8 mouse cellular contexts compared by ENCODE assay signal in the genomic region with DNA sequence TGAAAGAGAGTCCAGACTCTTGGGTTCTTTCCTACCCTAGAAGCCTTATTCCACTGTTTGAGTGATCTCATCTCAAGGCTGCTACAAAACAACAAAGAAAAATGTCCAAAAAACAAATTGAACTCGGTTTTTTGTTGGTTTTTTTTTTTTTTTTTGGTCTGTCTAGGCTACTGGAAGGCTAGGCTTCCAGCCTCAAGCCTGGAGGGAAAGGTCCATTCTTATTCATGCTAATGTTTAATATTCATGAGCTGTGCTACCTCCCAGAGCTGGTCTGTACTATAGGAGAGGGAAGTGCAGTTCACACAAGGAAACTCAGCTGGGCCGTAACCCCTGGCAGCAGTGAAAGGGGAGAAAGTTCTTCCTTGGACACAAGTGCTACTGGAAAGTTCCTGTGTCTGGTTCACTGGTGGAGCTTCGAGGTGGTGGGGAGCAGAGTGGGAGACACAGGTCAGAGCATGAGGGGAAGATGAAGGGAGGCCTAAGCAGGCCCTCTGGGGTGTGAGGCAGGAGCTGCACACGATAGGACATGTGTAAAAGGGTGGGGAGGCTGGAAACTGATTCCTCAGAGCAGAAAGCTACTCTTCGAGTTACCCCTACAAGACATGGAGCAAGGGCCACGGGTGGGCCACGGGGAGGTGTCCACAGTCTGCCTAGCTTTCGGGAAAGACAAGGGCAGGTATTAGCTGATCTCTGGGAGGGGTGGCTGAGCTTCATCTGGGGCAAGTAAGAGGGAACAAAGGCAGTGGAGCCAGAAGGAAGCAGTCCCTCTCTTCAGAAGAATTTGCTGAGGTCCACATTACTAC. TPM values are rescaled to one million over a fixed set of nuclear protein-coding genes. Genes with fewer than 3 reads are reported as not detected.
DNase-seq lines count a peak whose midpoint lies in the region; ATAC-seq and TF ChIP-seq lines count a peak whose summit lies in the region.

No protein-coding gene starts in this region.

- H3K4me1 ChIP-seq in heart, embryonic 10.5 days, result peaks cover 45% of the 10 kb centered on the region
- H3K4me1 ChIP-seq in intestine, postnatal 0 days (replicated peaks; ENCODE audit: control insufficient read depth, insufficient read depth, low read length), result peaks cover 9% of the 10 kb centered on the region
- peaks cover 13% of the 10 kb centered on the region for H3K4me1 ChIP-seq in lung, postnatal 0 days (ENCODE audit: insufficient read depth, low read depth, low read length)
- H3K4me1 ChIP-seq in stomach, embryonic 15.5 days, result peaks cover 36% of the 10 kb centered on the region

- peak overlapping the region; percentile 93 for H3K4me2 ChIP-seq in intestine, postnatal 0 days (replicated peaks; ENCODE audit: low read depth)
- peak overlapping the region; percentile 73 for H3K4me2 ChIP-seq in lung, postnatal 0 days (replicated peaks; ENCODE audit: low read depth, low read length)
- H3K4me2 ChIP-seq in stomach, embryonic 15.5 days, result peak overlapping the region; percentile 83

- no peak for DNase-seq in heart, embryonic 10.5 days (ENCODE audit: low spot score)
- no peak for DNase-seq in heart, postnatal 4 days
- DNase-seq in lung, postnatal 0 days (ENCODE audit: low spot score), result peak; percentile 57
- no peak for DNase-seq in right cerebral cortex, postnatal 14 days
- no peak for DNase-seq in cerebellum, adult 11-12 months

- H3K4me3 ChIP-seq in heart, embryonic 10.5 days, result peak overlapping the region; percentile 80
- peak overlapping the region; percentile 78 for H3K4me3 ChIP-seq in intestine, postnatal 0 days (ENCODE audit: low read depth, low read length)
- peak overlapping the region; percentile 94 for H3K4me3 ChIP-seq in lung, postnatal 0 days (ENCODE audit: low read depth, low read length)
- H3K4me3 ChIP-seq in stomach, embryonic 15.5 days (replicated peaks), result peak overlapping the region; percentile 97

- TF ChIP-seq CTCF in intestine, postnatal 0 days (IDR thresholded peaks at IDR 0.05; ENCODE audit: low read depth), result no peak
- TF ChIP-seq CTCF in lung, postnatal 0 days (IDR thresholded peaks at IDR 0.05), result no peak

- H3K36me3 ChIP-seq in heart, embryonic 10.5 days, result peaks cover 47% of the 10 kb centered on the region
- H3K36me3 ChIP-seq in intestine, postnatal 0 days (ENCODE audit: control insufficient read depth, insufficient read depth), result peaks cover 40% of the 10 kb centered on the region
- peaks cover 27% of the 10 kb centered on the region for H3K36me3 ChIP-seq in lung, postnatal 0 days (ENCODE audit: insufficient read depth, low read length)
- peaks cover 38% of the 10 kb centered on the region for H3K36me3 ChIP-seq in stomach, embryonic 15.5 days

- WGBS in heart, embryonic 10.5 days, result 54% methylated on average over 8 of the region's 8 CpGs
- WGBS in intestine, postnatal 0 days, result 24% methylated on average over 8 of the region's 8 CpGs
- WGBS in lung, postnatal 0 days, result 39% methylated on average over 8 of the region's 8 CpGs
- WGBS in stomach, embryonic 15.5 days, result 39% methylated on average over 8 of the region's 8 CpGs

- ATAC-seq in erythroid progenitor cell, adult 5-6 weeks (replicated peaks; ENCODE audit: low FRiP score, poor library complexity, severe bottlenecking), result peak; percentile 55
- ATAC-seq in intestine, postnatal 0 days, result peak; percentile 25; the same call in 1 of the 2 replicates
- no peak for ATAC-seq in lung, postnatal 0 days
- ATAC-seq in stomach, embryonic 15.5 days (ENCODE audit: insufficient read depth, low FRiP score, low read depth), result no peak

- peak overlapping the region; percentile 89 for H3K9ac ChIP-seq in intestine, postnatal 0 days (ENCODE audit: low read depth, low read length)
- peak overlapping the region; percentile 50 for H3K9ac ChIP-seq in lung, postnatal 0 days (replicated peaks; ENCODE audit: low read depth)
- H3K9ac ChIP-seq in stomach, embryonic 15.5 days, result peak overlapping the region; percentile 52; the same call in 1 of the 2 replicates

- H3K9me3 ChIP-seq in heart, embryonic 10.5 days, result no peaks in the 10 kb centered on the region
- no peaks in the 10 kb centered on the region for H3K9me3 ChIP-seq in intestine, postnatal 0 days (ENCODE audit: control insufficient read depth)
- H3K9me3 ChIP-seq in lung, postnatal 0 days (ENCODE audit: low read length), result no peaks in the 10 kb centered on the region
- no peaks in the 10 kb centered on the region for H3K9me3 ChIP-seq in stomach, embryonic 15.5 days

- no peak for TF ChIP-seq EP300 in lung, postnatal 0 days (IDR thresholded peaks at IDR 0.05)

- H3K27me3 ChIP-seq in heart, embryonic 10.5 days (ENCODE audit: insufficient read depth, poor library complexity, severe bottlenecking), result no peaks in the 10 kb centered on the region
- H3K27me3 ChIP-seq in intestine, postnatal 0 days (replicated peaks; ENCODE audit: control insufficient read depth, insufficient read depth, low read length), result no peaks in the 10 kb centered on the region
- no peaks in the 10 kb centered on the region for H3K27me3 ChIP-seq in lung, postnatal 0 days (replicated peaks; ENCODE audit: insufficient read depth, low read length)
- no peaks in the 10 kb centered on the region for H3K27me3 ChIP-seq in stomach, embryonic 15.5 days (replicated peaks)

- H3K27ac ChIP-seq in heart, embryonic 10.5 days, result peak overlapping the region; percentile 96
- peak overlapping the region; percentile 94 for H3K27ac ChIP-seq in intestine, postnatal 0 days (ENCODE audit: low read depth, low read length)
- peak overlapping the region; percentile 96 for H3K27ac ChIP-seq in lung, postnatal 0 days (ENCODE audit: low read length)
- peak overlapping the region; percentile 98 for H3K27ac ChIP-seq in stomach, embryonic 15.5 days

RNA-seq across cellular contexts. Expression of gene Mllt11, which starts 1.3 kb away (rescaled TPM):
- 10.7 and 11.1 TPM in 2 replicates for polyA plus RNA-seq in heart, embryonic 10.5 days (2016; fragmentation: Nextera tagmentation; extraction: Ambion mirVana)
- total RNA-seq in heart, postnatal 4 days (2021), result 1 to 10 TPM; 7.4 to 8.1 TPM
- 1.8 TPM in 1 of 2 replicates, not detected in the other for total RNA-seq in erythroid progenitor cell, adult 5-6 weeks (2015; ENCODE audit: low replicate concordance)
- 0.64 and 1.2 TPM in 2 replicates for total RNA-seq in erythroid progenitor cell, adult 5-6 weeks (2017; ENCODE audit: low replicate concordance)
- polyA plus RNA-seq in intestine, postnatal 0 days (2015; fragmentation: Nextera tagmentation; extraction: Ambion mirVana), result 10.1 and 10.6 TPM in 2 replicates
- polyA plus RNA-seq in lung, postnatal 0 days (2015; fragmentation: Nextera tagmentation; extraction: Ambion mirVana), result 5.9 and 6.5 TPM in 2 replicates
- polyA plus RNA-seq in stomach, embryonic 15.5 days (2015; fragmentation: Nextera tagmentation; extraction: Ambion mirVana), result 18.5 and 18.6 TPM in 2 replicates

RNA-seq across cellular contexts. Expression of gene Cdc42se1, which starts 2.2 kb away (rescaled TPM):
- 59.8 and 74.9 TPM in 2 replicates for polyA plus RNA-seq in heart, embryonic 10.5 days (2016; fragmentation: Nextera tagmentation; extraction: Ambion mirVana)
- total RNA-seq in heart, postnatal 4 days (2021), result 10 to 100 TPM; 45.2 to 45.9 TPM
- 30.3 and 31.9 TPM in 2 replicates for total RNA-seq in erythroid progenitor cell, adult 5-6 weeks (2015; ENCODE audit: low replicate concordance)
- total RNA-seq in erythroid progenitor cell, adult 5-6 weeks (2017; ENCODE audit: low replicate concordance), result 22.7 and 23.4 TPM in 2 replicates
- polyA plus RNA-seq in intestine, postnatal 0 days (2015; fragmentation: Nextera tagmentation; extraction: Ambion mirVana), result 59.4 and 64.9 TPM in 2 replicates
- polyA plus RNA-seq in lung, postnatal 0 days (2015; fragmentation: Nextera tagmentation; extraction: Ambion mirVana), result 104 and 120 TPM in 2 replicates
- polyA plus RNA-seq in stomach, embryonic 15.5 days (2015; fragmentation: Nextera tagmentation; extraction: Ambion mirVana), result 83.5 and 96.5 TPM in 2 replicates

RNA-seq across cellular contexts. Expression of gene Gm128, which starts 10.7 kb away (rescaled TPM):
- 0.69 and 0.97 TPM in 2 replicates for polyA plus RNA-seq in heart, embryonic 10.5 days (2016; fragmentation: Nextera tagmentation; extraction: Ambion mirVana)
- total RNA-seq in heart, postnatal 4 days (2021), result under 1 TPM in 1 of 2 experiments, not detected in 1; 0.14 TPM
- not detected in 2 replicates for total RNA-seq in erythroid progenitor cell, adult 5-6 weeks (2015; ENCODE audit: low replicate concordance)
- total RNA-seq in erythroid progenitor cell, adult 5-6 weeks (2017; ENCODE audit: low replicate concordance), result not detected in 2 replicates
- polyA plus RNA-seq in intestine, postnatal 0 days (2015; fragmentation: Nextera tagmentation; extraction: Ambion mirVana), result 0.14 and 0.16 TPM in 2 replicates
- polyA plus RNA-seq in lung, postnatal 0 days (2015; fragmentation: Nextera tagmentation; extraction: Ambion mirVana), result 1.5 and 1.6 TPM in 2 replicates
- polyA plus RNA-seq in stomach, embryonic 15.5 days (2015; fragmentation: Nextera tagmentation; extraction: Ambion mirVana), result 0.35 TPM in 2 replicates

RNA-seq across cellular contexts. Expression of gene Gabpb2, which starts 13.0 kb away (rescaled TPM):
- 8.7 and 8.8 TPM in 2 replicates for polyA plus RNA-seq in heart, embryonic 10.5 days (2016; fragmentation: Nextera tagmentation; extraction: Ambion mirVana)
- total RNA-seq in heart, postnatal 4 days (2021), result 10 to 100 TPM; 16.1 to 16.2 TPM
- 98.9 and 104 TPM in 2 replicates for total RNA-seq in erythroid progenitor cell, adult 5-6 weeks (2015; ENCODE audit: low replicate concordance)
- 157 and 160 TPM in 2 replicates for total RNA-seq in erythroid progenitor cell, adult 5-6 weeks (2017; ENCODE audit: low replicate concordance)
- 3.1 and 4.6 TPM in 2 replicates for polyA plus RNA-seq in intestine, postnatal 0 days (2015; fragmentation: Nextera tagmentation; extraction: Ambion mirVana)
- 4.3 and 4.7 TPM in 2 replicates for polyA plus RNA-seq in lung, postnatal 0 days (2015; fragmentation: Nextera tagmentation; extraction: Ambion mirVana)
- polyA plus RNA-seq in stomach, embryonic 15.5 days (2015; fragmentation: Nextera tagmentation; extraction: Ambion mirVana), result 10.7 and 11.4 TPM in 2 replicates

RNA-seq across cellular contexts. Expression of gene Bnipl, which starts 20.3 kb away (rescaled TPM):
- polyA plus RNA-seq in heart, embryonic 10.5 days (2016; fragmentation: Nextera tagmentation; extraction: Ambion mirVana), result 0.22 and 0.43 TPM in 2 replicates
- total RNA-seq in heart, postnatal 4 days (2021), result not detected
- not detected in 2 replicates for total RNA-seq in erythroid progenitor cell, adult 5-6 weeks (2015; ENCODE audit: low replicate concordance)
- total RNA-seq in erythroid progenitor cell, adult 5-6 weeks (2017; ENCODE audit: low replicate concordance), result not detected in 2 replicates
- polyA plus RNA-seq in intestine, postnatal 0 days (2015; fragmentation: Nextera tagmentation; extraction: Ambion mirVana), result not detected in 2 replicates
- polyA plus RNA-seq in lung, postnatal 0 days (2015; fragmentation: Nextera tagmentation; extraction: Ambion mirVana), result 2.5 and 2.8 TPM in 2 replicates
- polyA plus RNA-seq in stomach, embryonic 15.5 days (2015; fragmentation: Nextera tagmentation; extraction: Ambion mirVana), result 3.5 and 5.8 TPM in 2 replicates

Comparison
In these comparisons a context has a peak if more than half of its experiments do, and no peak if none do; other contexts are left out.
1. ATAC-seq: peak in erythroid progenitor cell, adult 5-6 weeks (single experiment) and intestine, postnatal 0 days (single experiment); none in lung, postnatal 0 days (single experiment) and stomach, embryonic 15.5 days (single experiment).
2. Peak in every context shown above with its lines, with median percentiles within 50 percentile points of each other: H3K27ac ChIP-seq, H3K4me3 ChIP-seq, H3K4me2 ChIP-seq and H3K9ac ChIP-seq.